Mouse (Mus musculus) regulatory T cell (primary cell): ENCODE data around the gene P4htm.

ENCODE experiments used
- in situ Hi-C: fragments of 300-600 bp; cut with MboI, MseI; formaldehyde crosslinking; loops from one replicate; pipeline ENCODE4 v1.15.1; 2025; ENCODE audit warnings: high pct_unique_total_duplicates

The P4htm gene

GRCm38 (mm10) chr9:108559169-108559568 is 38.3 kb downstream of the P4htm start:
- in situ Hi-C loops, result loop anchor here (10.0 kb wide), 1 partner anchor 794 kb away; no protein-coding TSS in a partner anchor

- in situ Hi-C loops, result loop anchor here (10.0 to 25.0 kb wide), 3 partner anchors 802 to 1685 kb away; no protein-coding TSS in a partner anchor
Observed at GRCm38 (mm10) chr9:108546875-108547274, 50.6 kb downstream of the P4htm start.

- in situ Hi-C loops, result loop anchor here (10.0 to 25.0 kb wide), 3 partner anchors 801 to 1684 kb away; no protein-coding TSS in a partner anchor
Observed at GRCm38 (mm10) chr9:108545986-108546385, 51.5 kb downstream of the P4htm start.

- in situ Hi-C loops, result loop anchor here (10.0 to 25.0 kb wide), 3 partner anchors 796 to 1679 kb away; no protein-coding TSS in a partner anchor
Observed at GRCm38 (mm10) chr9:108540846-108541245, 56.6 kb downstream of the P4htm start.

GRCm38 (mm10) chr9:108531496-108531895 is 66.0 kb downstream of the P4htm start:
- in situ Hi-C loops, result loop anchor here (5.0 to 25.0 kb wide), 3 partner anchors 154 to 1669 kb away; no protein-coding TSS in a partner anchor

GRCm38 (mm10) chr9:108530954-108531353 is 66.5 kb downstream of the P4htm start:
- in situ Hi-C loops, result loop anchor here (5.0 to 25.0 kb wide), 3 partner anchors 154 to 1669 kb away; no protein-coding TSS in a partner anchor
